Mouse (Mus musculus) embryonic fibroblast, embryonic 13.5 days (primary cell): ENCODE data around the gene Zfp775.

Source experiments
- CTCF ChIP-seq: IDR thresholded peaks from 2 replicates; pipeline ENCODE4 v1.5.1; 2011; ENCODE audit warnings: mild to moderate bottlenecking, control low read depth, low read length, moderate library complexity, borderline replicate concordance; ENCODE audit not compliant: insufficient read depth
- POLR2A ChIP-seq: IDR thresholded peaks from 2 replicates; pipeline ENCODE4 v1.6.1; 2011; ENCODE audit warnings: low read depth, mild to moderate bottlenecking, control low read depth, low read length, moderate library complexity

- TF ChIP-seq CTCF, result no peak
- TF ChIP-seq POLR2A, result no peak
These were observed 45.7 kb downstream of the Zfp775 start for GRCm38 (mm10) chr6:48647611-48648010.
